Mouse (Mus musculus) gastrocnemius, adult 18-20 months (tissue): ENCODE results near the gene Cirbp. TPM values are rescaled to one million over a fixed set of nuclear protein-coding genes. Genes with fewer than 3 reads are reported as not detected.

Source experiments
- DNase-seq: peaks from one replicate; pipeline ENCODE4 v3.0.0; 2021; ENCODE audit warnings: low spot score
- total RNA-seq, 2 experiments: library from RNA; stranded (reverse); gene quantifications; 2 replicates each; pipeline ENCODE4 v1.2.3; 2021

Gene Cirbp
- total RNA-seq, 2 experiments from 2014 or later, result 28.9 to 37.5 TPM

- DNase-seq, result no peak
These were observed 27.9 kb upstream of the Cirbp start for GRCm38 (mm10) chr10:80137626-80138552.

DNA sequence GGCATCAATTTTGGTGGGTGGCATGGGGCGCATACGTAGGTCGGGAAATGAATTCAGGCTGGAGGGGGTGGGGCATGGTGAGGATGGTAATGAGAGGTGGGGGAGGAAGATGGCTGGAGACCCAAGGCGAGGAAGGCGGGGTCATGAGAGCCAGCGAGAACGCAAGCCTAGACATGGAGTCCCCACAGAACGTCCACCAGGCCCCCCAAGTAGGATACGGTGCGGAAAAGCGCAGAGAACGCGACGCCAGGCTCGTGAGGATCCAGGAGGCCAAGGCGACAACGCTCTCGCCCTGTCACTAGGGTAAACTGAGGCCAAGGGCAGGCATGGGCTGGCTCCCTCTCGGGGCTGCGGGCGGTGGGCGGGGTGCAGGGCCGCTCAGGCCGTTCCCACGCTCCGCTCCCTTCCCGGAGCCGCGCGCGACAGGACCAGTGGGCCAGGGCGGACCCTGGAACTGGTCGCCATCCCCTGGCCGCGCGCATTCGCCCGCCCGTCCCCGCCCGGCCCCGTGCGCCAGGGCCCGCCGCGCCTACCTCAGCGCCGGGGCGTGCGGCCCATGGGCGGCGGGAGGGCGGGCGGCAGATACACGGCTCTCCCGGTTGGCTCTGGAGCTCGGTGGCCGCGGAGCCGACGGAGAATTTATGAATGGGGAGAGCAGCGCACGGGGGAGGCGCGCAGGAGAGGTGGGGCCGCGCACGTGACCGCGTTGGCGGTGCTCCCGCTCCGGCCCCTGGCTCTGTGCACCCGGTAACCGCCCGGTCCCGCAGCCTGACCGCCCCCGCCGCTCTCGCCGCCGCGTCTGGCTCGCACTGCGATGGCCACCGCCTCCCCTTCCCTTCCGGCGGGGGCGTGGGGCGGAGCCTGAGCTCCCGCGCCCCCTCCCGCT is 27.0 kb upstream of the Cirbp start, which contains the start of gene Atp5d:
Gene Atp5d (plus strand): TSS at position 80 of the 886 bp plus-strand sequence.
- no peak for DNase-seq

DNA sequence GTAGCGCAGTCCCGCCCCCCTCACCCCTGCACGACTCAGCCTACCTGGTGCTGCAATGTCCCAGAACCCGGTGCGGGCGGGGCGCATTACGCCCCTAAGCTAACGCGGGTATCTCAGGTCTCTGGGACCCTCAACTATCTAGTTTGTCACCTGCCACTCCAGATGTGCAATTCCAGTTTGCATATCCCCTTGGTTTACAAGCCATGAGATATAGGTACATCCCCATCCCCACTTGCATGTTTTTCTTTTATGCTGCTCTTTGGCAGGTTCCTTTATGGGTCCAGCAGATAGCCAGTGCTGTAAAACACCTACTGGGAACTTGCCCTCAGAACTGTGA is 26.4 kb upstream of the Cirbp start:
- no peak for DNase-seq

DNA sequence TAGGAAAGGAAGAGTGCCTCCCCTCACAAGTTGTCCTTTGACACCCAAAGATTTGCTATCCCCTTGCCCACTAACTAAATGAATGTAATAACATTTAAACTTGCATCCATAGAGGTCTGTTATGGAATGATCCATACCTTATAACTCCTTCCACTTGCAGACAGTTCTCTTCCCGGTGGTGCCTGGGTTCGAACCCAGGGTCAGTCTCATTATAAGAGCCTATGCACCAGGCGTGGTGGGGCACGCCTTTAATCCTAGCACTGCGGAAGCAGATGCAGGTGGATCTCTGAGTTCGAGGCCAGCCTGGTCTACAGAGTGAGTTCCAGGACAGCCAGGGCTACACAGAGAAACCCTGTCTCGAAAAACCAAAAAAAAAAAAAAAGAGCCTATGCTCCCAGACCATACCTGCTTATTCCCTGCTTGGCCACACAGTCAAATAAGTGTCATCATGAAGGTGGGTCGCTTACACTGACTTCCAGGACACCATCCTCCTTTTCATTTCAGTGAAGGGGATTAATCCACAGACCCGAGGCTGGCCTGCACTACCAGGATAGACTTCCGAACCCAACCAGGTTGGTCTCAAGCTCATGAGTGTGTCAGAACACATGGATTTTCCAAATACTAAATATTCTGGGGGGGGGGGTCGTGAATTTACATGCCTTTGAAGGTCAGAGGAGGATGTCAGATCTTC is 25.7 kb upstream of the Cirbp start:
- DNase-seq, result no peak

GRCm38 (mm10) chr10:80140666-80141035 is 25.1 kb upstream of the Cirbp start, which contains the start of gene Cbarp:
TSS of gene Cbarp (minus strand) at chr10:80140835.
- DNase-seq, result no peak

- DNase-seq, result peak; percentile 96
These were observed 24.5 kb upstream of the Cirbp start for GRCm38 (mm10) chr10:80141243-80141642.

DNA sequence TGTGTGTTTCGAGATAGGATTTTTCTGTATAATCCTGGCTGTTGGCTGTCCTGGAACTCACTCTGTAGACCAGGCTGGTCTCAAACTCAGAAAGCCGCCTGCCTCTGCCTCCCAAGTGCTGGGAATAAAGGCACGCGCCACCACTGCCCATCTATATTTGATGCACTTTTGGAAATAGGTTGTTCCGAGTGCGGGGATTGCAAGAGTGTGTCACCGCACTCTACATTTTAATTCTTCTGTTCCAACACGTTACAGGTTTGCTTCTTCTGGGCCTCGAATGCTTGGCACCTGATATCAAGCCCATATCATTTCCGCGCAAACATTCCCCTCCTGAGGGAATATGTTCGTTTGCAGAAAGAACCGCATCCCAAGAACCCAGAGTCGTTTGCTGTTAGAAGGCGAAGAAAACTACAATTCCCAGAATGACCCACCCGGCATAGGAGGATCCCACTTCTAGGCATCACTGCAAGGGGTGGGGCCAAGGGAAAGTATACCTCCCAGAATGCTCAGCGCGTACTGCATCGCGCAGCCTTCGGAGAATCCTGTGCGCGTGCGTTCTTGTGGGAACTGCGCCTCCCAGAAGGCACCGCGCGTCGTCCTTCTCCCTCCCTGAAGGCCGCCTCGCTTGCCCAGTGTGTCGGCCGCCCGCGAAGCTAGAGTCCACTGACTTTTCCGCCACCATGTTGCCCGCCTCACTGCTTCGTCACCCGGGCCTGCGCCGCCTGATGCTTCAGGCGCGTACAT is 23.8 kb upstream of the Cirbp start:
- peak; percentile 97 for DNase-seq

DNA sequence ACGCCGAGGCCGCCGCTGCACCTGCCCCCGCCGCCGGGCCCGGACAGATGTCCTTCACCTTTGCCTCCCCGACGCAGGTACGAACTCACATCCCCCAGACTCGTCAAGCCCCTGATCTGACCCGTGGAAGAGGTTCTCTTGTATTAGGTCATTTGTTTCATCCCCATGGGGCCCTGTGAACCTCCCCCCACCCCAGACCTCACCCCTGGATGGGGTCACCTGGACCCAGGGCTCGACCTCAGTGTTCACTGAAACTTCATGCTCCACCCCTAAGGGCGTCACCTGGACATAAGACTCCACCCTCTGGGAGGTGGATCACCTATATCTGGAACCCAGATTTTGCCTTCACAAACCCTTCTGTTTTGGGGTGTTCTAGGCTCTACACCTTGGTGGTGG is 23.3 kb upstream of the Cirbp start:
- DNase-seq, result no peak

DNA sequence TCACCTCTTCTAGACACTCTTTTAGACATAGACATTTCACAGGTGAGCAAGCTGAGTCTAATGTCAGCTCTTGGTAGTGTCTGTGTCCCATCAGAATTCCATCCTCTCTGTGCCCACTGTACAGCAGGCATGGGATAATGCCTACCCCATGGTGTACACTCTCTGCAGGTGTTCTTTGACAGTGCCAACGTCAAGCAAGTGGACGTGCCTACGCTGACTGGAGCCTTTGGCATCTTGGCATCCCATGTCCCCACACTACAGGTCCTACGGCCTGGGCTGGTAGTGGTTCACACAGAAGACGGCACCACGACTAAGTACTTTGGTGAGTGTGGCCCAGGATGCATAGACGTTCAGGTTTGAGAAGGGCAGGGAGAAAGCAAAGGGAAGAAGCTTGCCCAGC is 22.1 kb upstream of the Cirbp start:
- no peak for DNase-seq

GRCm38 (mm10) chr10:80144159-80144558 is 21.6 kb upstream of the Cirbp start:
- no peak for DNase-seq

DNA sequence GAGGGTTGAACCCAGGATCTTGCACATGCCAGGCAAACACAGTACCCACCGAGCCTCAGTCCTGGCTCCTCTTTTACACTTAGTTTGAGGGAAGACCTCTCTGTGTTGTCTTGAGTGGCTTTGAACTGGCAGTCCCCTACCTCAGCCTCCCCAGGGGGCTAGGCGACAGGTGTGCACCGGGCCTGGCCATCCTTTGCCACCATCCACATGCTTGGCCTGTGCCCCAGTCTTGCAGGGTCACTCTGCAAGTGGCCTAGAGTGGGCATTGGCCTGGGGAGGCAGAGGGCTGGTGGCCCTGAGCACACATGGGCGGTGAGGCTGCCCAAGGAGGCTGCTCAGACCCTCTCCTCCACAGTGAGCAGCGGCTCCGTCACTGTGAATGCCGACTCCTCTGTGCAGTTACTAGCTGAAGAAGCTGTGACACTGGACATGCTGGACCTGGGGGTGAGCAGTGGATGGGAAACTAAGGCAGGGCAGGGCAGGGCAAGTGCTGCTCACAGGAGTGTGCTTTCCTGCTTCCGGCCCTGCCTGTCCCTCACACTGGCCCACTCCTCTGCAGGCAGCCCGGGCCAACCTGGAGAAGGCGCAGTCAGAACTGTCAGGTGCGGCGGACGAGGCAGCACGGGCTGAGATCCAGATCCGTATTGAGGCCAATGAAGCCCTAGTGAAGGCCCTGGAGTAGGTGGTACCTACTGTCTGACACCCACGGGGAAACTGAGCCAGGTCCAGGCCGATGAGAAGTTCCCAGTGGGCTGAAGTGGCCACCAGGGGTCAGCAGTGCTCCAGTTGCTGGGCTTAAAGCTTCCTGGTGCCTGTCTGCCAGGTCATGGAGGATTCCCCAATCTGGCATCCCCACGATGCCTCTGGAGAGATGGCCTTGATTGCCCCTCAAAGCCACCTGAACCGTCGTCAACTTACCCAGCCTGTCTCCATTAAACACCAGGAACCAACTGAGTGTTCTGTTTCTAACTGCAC is 20.6 kb upstream of the Cirbp start:
- peak; percentile 78 for DNase-seq

DNA sequence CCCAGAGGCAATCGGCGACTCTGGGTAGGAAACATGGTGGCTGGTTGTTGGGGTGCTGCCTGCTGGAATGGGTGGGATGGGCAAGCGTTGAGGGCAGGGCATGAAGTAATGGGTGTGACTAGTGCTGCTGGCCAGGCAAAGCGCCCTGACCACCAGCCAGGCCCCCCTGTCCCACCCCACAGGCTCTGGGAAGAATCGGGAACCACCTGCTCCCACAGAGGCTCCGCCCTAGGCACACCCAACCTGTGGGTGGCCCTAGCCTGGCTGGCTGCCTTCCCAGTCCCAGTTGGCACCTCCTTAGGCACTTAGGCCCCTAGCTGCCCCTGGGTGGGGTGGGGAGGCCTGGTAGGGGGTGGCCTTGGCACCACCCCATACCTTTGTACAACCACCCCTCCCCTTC is 19.9 kb upstream of the Cirbp start:
- no peak for DNase-seq

DNA sequence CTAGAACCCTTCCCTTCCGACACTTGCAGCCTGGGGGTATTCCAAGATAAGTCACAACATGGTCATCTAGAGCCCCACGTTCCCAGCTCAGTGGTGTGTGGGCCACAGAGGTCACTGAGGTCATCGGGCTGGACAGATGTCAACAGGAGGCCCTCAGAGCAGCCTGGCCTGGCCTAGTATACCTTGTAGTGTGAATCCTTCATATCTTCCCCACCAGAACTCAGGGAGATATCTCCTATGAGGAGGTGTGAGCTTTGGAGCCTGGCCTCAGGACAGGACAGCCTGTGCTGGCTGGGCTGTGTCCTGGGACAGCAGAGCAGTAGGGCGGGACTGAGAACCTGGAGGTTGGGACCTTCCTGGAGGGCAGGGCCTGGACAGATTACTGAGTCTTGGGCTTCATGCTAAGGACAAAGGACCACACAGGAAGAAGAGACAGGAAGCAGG is 19.2 kb upstream of the Cirbp start:
- no peak for DNase-seq

- no peak for DNase-seq
These were observed 18.6 kb upstream of the Cirbp start for GRCm38 (mm10) chr10:80147146-80147718.

GRCm38 (mm10) chr10:80147719-80148601 is 17.8 kb upstream of the Cirbp start, which contains the start of gene Midn:
TSS of gene Midn (plus strand) at chr10:80148272.
- peak; percentile 90 for DNase-seq

- DNase-seq, result peak; percentile 93
These were observed 17.0 kb upstream of the Cirbp start for GRCm38 (mm10) chr10:80148610-80149290.
